19 mouse cellular contexts compared by ENCODE assay signal in genomic region chr10:24407411-24408227, GRCm38 (mm10).
DNase-seq lines count a peak whose midpoint lies in the region; ATAC-seq and TF ChIP-seq lines count a peak whose summit lies in the region.
"Had no signal": no experiment of that assay in that cellular context is flagged by ENCODE, and none has a peak within 500 bp of the region (broad histone marks: within the 10 kb centered on the region; RNA-seq: fewer than 3 reads in every experiment).

No protein-coding gene starts in this region.

- TF ChIP-seq CTCF in hindbrain, postnatal 0 days (IDR thresholded peaks at IDR 0.05; ENCODE audit: low read depth): no peak

- no peak overlapping the region for H3K4me2 ChIP-seq in forebrain, embryonic 13.5 days
- H3K4me2 ChIP-seq in hindbrain, postnatal 0 days (ENCODE audit: low read depth, low read length): no peak overlapping the region
- no peak overlapping the region for H3K4me2 ChIP-seq in neural tube, embryonic 13.5 days
- H3K4me2 ChIP-seq: embryonic facial prominence, embryonic 13.5 days; intestine, embryonic 15.5 days; liver, embryonic 12.5 days; lung, embryonic 15.5 days had no signal

- peak; percentile 67 for DNase-seq in embryo, embryonic 10 days (ENCODE audit: low spot score)
- DNase-seq in hindbrain, postnatal 0 days (ENCODE audit: low spot score): peak; percentile 2
- DNase-seq in right cerebral cortex, postnatal 4 days: no peak
- no peak for DNase-seq in thymus, postnatal 14 days
- DNase-seq in kidney, postnatal 4 days: no peak
- DNase-seq: adrenal gland, postnatal 14 days; cerebellum, postnatal 14 days; gastrocnemius, postnatal 10 days; kidney, postnatal 10 days; left cerebral cortex, postnatal 4 days had no signal

- no peak overlapping the region for H3K9ac ChIP-seq in forebrain, embryonic 13.5 days
- H3K9ac ChIP-seq in hindbrain, postnatal 0 days (replicated peaks; ENCODE audit: low read length): no peak overlapping the region
- no peak overlapping the region for H3K9ac ChIP-seq in neural tube, embryonic 13.5 days
- H3K9ac ChIP-seq: embryonic facial prominence, embryonic 13.5 days; intestine, embryonic 15.5 days; liver, embryonic 12.5 days; lung, embryonic 15.5 days had no signal

- ATAC-seq in forebrain, embryonic 13.5 days: peak; percentile 36; the same call in 1 of the 2 replicates
- ATAC-seq in hindbrain, postnatal 0 days: no peak
- 0 out of 2 replicates have a peak, but pooled peaks have one; percentile 43 for ATAC-seq in neural tube, embryonic 13.5 days (ENCODE audit: low read depth)
- ATAC-seq: CD4-positive, CD25-positive, alpha-beta regulatory T cell, adult 4 months; intestine, embryonic 15.5 days; liver, embryonic 12.5 days had no signal

- no peaks in the 10 kb centered on the region for H3K36me3 ChIP-seq in forebrain, embryonic 13.5 days (ENCODE audit: poor library complexity, severe bottlenecking)
- H3K36me3 ChIP-seq in hindbrain, postnatal 0 days (ENCODE audit: insufficient read depth, low read length): no peaks in the 10 kb centered on the region
- H3K36me3 ChIP-seq in neural tube, embryonic 13.5 days: no peaks in the 10 kb centered on the region
- H3K36me3 ChIP-seq: embryonic facial prominence, embryonic 13.5 days; heart, embryonic 10.5 days; intestine, embryonic 15.5 days; liver, embryonic 12.5 days; lung, embryonic 15.5 days had no signal

- peaks cover 7% of the 10 kb centered on the region; the same call in 1 of the 2 replicates for H3K4me1 ChIP-seq in forebrain, embryonic 13.5 days
- H3K4me1 ChIP-seq in hindbrain, postnatal 0 days (ENCODE audit: insufficient read depth, low read length): no peaks in the 10 kb centered on the region
- peaks cover 11% of the 10 kb centered on the region for H3K4me1 ChIP-seq in neural tube, embryonic 13.5 days (replicated peaks)
- H3K4me1 ChIP-seq: embryonic facial prominence, embryonic 13.5 days; heart, embryonic 10.5 days; intestine, embryonic 15.5 days; liver, embryonic 12.5 days; lung, embryonic 15.5 days had no signal

- 8% methylated on average over 6 of the region's 6 CpGs for WGBS in forebrain, embryonic 13.5 days
- WGBS in hindbrain, postnatal 0 days: 21% methylated on average over 6 of the region's 6 CpGs
- 18% methylated on average over 6 of the region's 6 CpGs for WGBS in neural tube, embryonic 13.5 days

- no peaks in the 10 kb centered on the region for H3K9me3 ChIP-seq in forebrain, embryonic 13.5 days (replicated peaks)
- no peaks in the 10 kb centered on the region for H3K9me3 ChIP-seq in hindbrain, postnatal 0 days (ENCODE audit: low read length)
- no peaks in the 10 kb centered on the region for H3K9me3 ChIP-seq in neural tube, embryonic 13.5 days
- H3K9me3 ChIP-seq: embryonic facial prominence, embryonic 13.5 days; heart, embryonic 10.5 days; intestine, embryonic 15.5 days; liver, embryonic 12.5 days; lung, embryonic 15.5 days had no signal

- H3K4me3 ChIP-seq in forebrain, embryonic 13.5 days: no peak overlapping the region
- no peak overlapping the region for H3K4me3 ChIP-seq in hindbrain, postnatal 0 days (ENCODE audit: low read length)
- H3K4me3 ChIP-seq in neural tube, embryonic 13.5 days: no peak overlapping the region
- H3K4me3 ChIP-seq: embryonic facial prominence, embryonic 13.5 days; heart, embryonic 10.5 days; intestine, embryonic 15.5 days; liver, embryonic 12.5 days; lung, embryonic 15.5 days; myocyte had no signal

- no peaks in the 10 kb centered on the region for H3K27me3 ChIP-seq in forebrain, embryonic 13.5 days
- no peaks in the 10 kb centered on the region for H3K27me3 ChIP-seq in hindbrain, postnatal 0 days (ENCODE audit: insufficient read depth, low read length)
- no peaks in the 10 kb centered on the region for H3K27me3 ChIP-seq in neural tube, embryonic 13.5 days
- H3K27me3 ChIP-seq: embryonic facial prominence, embryonic 13.5 days; intestine, embryonic 15.5 days; liver, embryonic 12.5 days; lung, embryonic 15.5 days had no signal

- no peak overlapping the region for H3K27ac ChIP-seq in forebrain, embryonic 13.5 days
- no peak overlapping the region for H3K27ac ChIP-seq in hindbrain, postnatal 0 days
- H3K27ac ChIP-seq in neural tube, embryonic 13.5 days (replicated peaks): no peak overlapping the region; the same call in 1 of the 2 replicates
- H3K27ac ChIP-seq: embryonic facial prominence, embryonic 13.5 days; heart, embryonic 10.5 days; intestine, embryonic 15.5 days; liver, embryonic 12.5 days; lung, embryonic 15.5 days had no signal

Comparison
In these comparisons a context has a peak if more than half of its experiments do, and no peak if none do; other contexts are left out.
1. DNase-seq: peak in embryo, embryonic 10 days (single experiment) and hindbrain, postnatal 0 days (single experiment); none in right cerebral cortex, postnatal 4 days (single experiment), thymus, postnatal 14 days (single experiment) and kidney, postnatal 4 days (0 of 2).